Mouse (Mus musculus) gastrocnemius, postnatal 14 days (tissue): ENCODE results near the gene Rpl15. TPM values are rescaled to one million over a fixed set of nuclear protein-coding genes. Genes with fewer than 3 reads are reported as not detected.
A peak's percentile ranks its signal among the peaks of the same experiment; 100 is the strongest.

Experiments used
- DNase-seq: peaks from one replicate; pipeline ENCODE4 v3.0.0; 2021; ENCODE audit warnings: mixed read lengths
- intact Hi-C: fragments of 180-260 bp; cut with DNase I; formaldehyde crosslinking; loops from one replicate; pipeline ENCODE4 v1.15.1; 2025; ENCODE audit warnings: low total_unique reads
- long read RNA-seq, 2 experiments: library from polyadenylated mRNA; stranded (forward); transcript quantifications; one replicate each; pipeline ENCODE4 v2.0.0; 2021
- total RNA-seq, 2 experiments: library from RNA; stranded (reverse); gene quantifications; 2 replicates each; pipeline ENCODE4 v1.2.3; 2021

Rpl15 gene
- 100 to 1,000 TPM; 678 to 745 TPM for total RNA-seq
- long read RNA-seq, experiment 1, transcript Rpl15-201 (4 exons, 883 nt), result minor isoform, 8 of 166 reads
- long read RNA-seq, experiment 1, transcript Rpl15-202 (4 exons, 1,922 nt), result major isoform, 141 of 166 reads
- long read RNA-seq, experiment 1, partial matches to known transcripts, result 0 of 166 reads
- long read RNA-seq, experiment 1, other reads (novel, unspliced or antisense), result 8 of 166 reads
- long read RNA-seq, experiment 2, transcript Rpl15-202 (4 exons, 1,922 nt), result major isoform, 133 of 154 reads
- long read RNA-seq, experiment 2, transcript Rpl15-201 (4 exons, 883 nt), result minor isoform, 7 of 154 reads
- long read RNA-seq, experiment 2, transcript Rpl15-203 (4 exons, 802 nt), result minor isoform, 5 of 154 reads
- long read RNA-seq, experiment 2, partial matches to known transcripts, result 0 of 154 reads
- long read RNA-seq, experiment 2, other reads (novel, unspliced or antisense), result 6 of 154 reads

GRCm38 (mm10) chr14:18270529-18271441, at the start of gene Rpl15, which contains the start of gene Nkiras1:
Gene Rpl15, minus strand, starts transcription at chr14:18271391.
Gene Nkiras1, plus strand, starts transcription at chr14:18271136.
- peak; percentile 99 for DNase-seq
- intact Hi-C loops, result no loop called here

- DNase-seq, result no peak
- intact Hi-C loops, result no loop called here
Measured at GRCm38 (mm10) chr14:18317457-18318411, 46.5 kb upstream of the Rpl15 start.

- DNase-seq, result no peak
- intact Hi-C loops, result no loop called here
Measured at GRCm38 (mm10) chr14:18304165-18304564, 33.0 kb upstream of the Rpl15 start.

GRCm38 (mm10) chr14:18303262-18303661, 32.1 kb upstream of the Rpl15 start:
- intact Hi-C loops, result no loop called here
- DNase-seq, result peak; percentile 82

- no peak for DNase-seq
Measured at GRCm38 (mm10) chr14:18302750-18303149, 31.6 kb upstream of the Rpl15 start.

GRCm38 (mm10) chr14:18301591-18301990, 30.4 kb upstream of the Rpl15 start:
- intact Hi-C loops, result no loop called here
- DNase-seq, result no peak

More at GRCm38 (mm10) chr14:18302750-18303149, 31.6 kb upstream of the Rpl15 start:
- intact Hi-C loops, result no loop called here

- DNase-seq, result no peak
- intact Hi-C loops, result no loop called here
Measured at GRCm38 (mm10) chr14:18300676-18301075, 29.5 kb upstream of the Rpl15 start.

GRCm38 (mm10) chr14:18298874-18299273, 27.7 kb upstream of the Rpl15 start:
- DNase-seq, result no peak

GRCm38 (mm10) chr14:18297441-18297840, 26.2 kb upstream of the Rpl15 start:
- DNase-seq, result no peak
- intact Hi-C loops, result no loop called here

More at GRCm38 (mm10) chr14:18298874-18299273, 27.7 kb upstream of the Rpl15 start:
- intact Hi-C loops, result no loop called here

GRCm38 (mm10) chr14:18292578-18292977, 21.4 kb upstream of the Rpl15 start:
- DNase-seq, result no peak
- intact Hi-C loops, result no loop called here

GRCm38 (mm10) chr14:18292111-18292510, 20.9 kb upstream of the Rpl15 start:
- intact Hi-C loops, result no loop called here
- no peak for DNase-seq

GRCm38 (mm10) chr14:18287391-18287790, 16.2 kb upstream of the Rpl15 start:
- intact Hi-C loops, result loop anchor here (10.0 kb wide), 1 partner anchor 73 kb away; no protein-coding TSS in a partner anchor

GRCm38 (mm10) chr14:18286441-18286840, 15.2 kb upstream of the Rpl15 start:
- DNase-seq, result no peak
- intact Hi-C loops, result loop anchor here (10.0 kb wide), 1 partner anchor 72 kb away; no protein-coding TSS in a partner anchor

More at GRCm38 (mm10) chr14:18287391-18287790, 16.2 kb upstream of the Rpl15 start:
- DNase-seq, result no peak

GRCm38 (mm10) chr14:18285476-18285875, 14.3 kb upstream of the Rpl15 start:
- intact Hi-C loops, result loop anchor here (10.0 kb wide), 1 partner anchor 71 kb away; no protein-coding TSS in a partner anchor

GRCm38 (mm10) chr14:18284581-18284980, 13.4 kb upstream of the Rpl15 start:
- intact Hi-C loops, result loop anchor here (10.0 kb wide), 1 partner anchor 70 kb away; no protein-coding TSS in a partner anchor
- no peak for DNase-seq

More at GRCm38 (mm10) chr14:18285476-18285875, 14.3 kb upstream of the Rpl15 start:
- no peak for DNase-seq

GRCm38 (mm10) chr14:18280375-18280774, 9.2 kb upstream of the Rpl15 start:
- DNase-seq, result no peak
- intact Hi-C loops, result loop anchor here (10.0 kb wide), 1 partner anchor 66 kb away; no protein-coding TSS in a partner anchor

GRCm38 (mm10) chr14:18274526-18274925, 3.3 kb upstream of the Rpl15 start:
- intact Hi-C loops, result no loop called here
- no peak for DNase-seq

GRCm38 (mm10) chr14:18271666-18272065, 475 bp upstream of the Rpl15 start:
- intact Hi-C loops, result no loop called here
- DNase-seq, result no peak
